In the genomic region with DNA sequence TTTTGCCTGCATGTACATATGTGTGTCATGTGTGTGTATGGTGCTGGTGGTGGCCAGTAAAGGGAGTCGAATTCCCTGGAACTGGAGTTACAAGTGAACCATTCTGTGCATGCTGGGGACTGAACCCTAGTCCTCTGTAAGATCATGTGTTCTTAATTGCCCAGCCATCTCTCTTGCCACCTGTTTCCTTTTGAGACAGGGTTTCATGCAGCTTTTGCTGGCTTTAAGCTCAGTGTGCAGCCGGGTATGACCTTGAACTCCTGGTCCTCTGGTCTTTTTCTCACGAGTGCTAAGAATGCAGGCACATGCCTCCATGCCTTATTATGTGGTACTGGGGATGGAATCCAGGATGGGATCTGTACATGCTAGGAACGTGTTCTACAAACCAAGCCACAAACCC, we compare ENCODE assay signal across 29 mouse cellular contexts. TPM values are rescaled to one million over a fixed set of nuclear protein-coding genes. Genes with fewer than 3 reads are reported as not detected.
"Had no signal": no experiment of that assay in that cellular context is flagged by ENCODE, and none has a peak within 500 bp of the region (broad histone marks: within the 10 kb centered on the region; RNA-seq: fewer than 3 reads in every experiment).

No protein-coding gene starts in this region.

- H3K4me2 ChIP-seq: limb, embryonic 12.5 days; limb, embryonic 13.5 days; limb, embryonic 15.5 days; liver, embryonic 11.5 days; liver, embryonic 12.5 days; liver, embryonic 13.5 days; liver, embryonic 15.5 days; lung, embryonic 14.5 days; lung, embryonic 15.5 days; midbrain, embryonic 12.5 days; midbrain, embryonic 13.5 days; neural tube, embryonic 12.5 days had no signal

- H3K9me3 ChIP-seq: limb, embryonic 10.5 days; limb, embryonic 12.5 days; limb, embryonic 13.5 days; limb, embryonic 15.5 days; liver, embryonic 12.5 days; liver, embryonic 13.5 days; liver, embryonic 15.5 days; lung, embryonic 15.5 days; megakaryocyte, embryonic 14.5 days; midbrain, embryonic 10.5 days; midbrain, embryonic 12.5 days; midbrain, embryonic 13.5 days; neural tube, embryonic 12.5 days had no signal

- H3K9ac ChIP-seq: limb, embryonic 12.5 days; limb, embryonic 13.5 days; limb, embryonic 15.5 days; liver, embryonic 12.5 days; liver, embryonic 13.5 days; liver, embryonic 14.5 days; liver, embryonic 15.5 days; liver, postnatal 0 days; lung, embryonic 14.5 days; lung, embryonic 15.5 days; midbrain, embryonic 12.5 days; midbrain, embryonic 13.5 days; neural tube, embryonic 12.5 days had no signal

- H3K36me3 ChIP-seq: limb, embryonic 10.5 days; limb, embryonic 12.5 days; liver, embryonic 12.5 days; liver, embryonic 13.5 days; liver, embryonic 15.5 days; midbrain, embryonic 10.5 days; midbrain, embryonic 12.5 days; midbrain, embryonic 13.5 days; neural tube, embryonic 12.5 days had no signal

- H3K4me3 ChIP-seq: limb, embryonic 10.5 days; limb, embryonic 12.5 days; limb, embryonic 13.5 days; limb, embryonic 15.5 days; liver, embryonic 12.5 days; liver, embryonic 13.5 days; liver, embryonic 15.5 days; lung, embryonic 15.5 days; megakaryocyte, embryonic 14.5 days; midbrain, embryonic 10.5 days; midbrain, embryonic 12.5 days; midbrain, embryonic 13.5 days; myocyte; neural tube, embryonic 12.5 days had no signal

- ATAC-seq: liver, embryonic 12.5 days; liver, postnatal 0 days; midbrain, embryonic 13.5 days; midbrain, embryonic 16.5 days had no signal

- H3K4me1 ChIP-seq: liver, embryonic 12.5 days; liver, embryonic 13.5 days; liver, embryonic 15.5 days; lung, embryonic 15.5 days; midbrain, embryonic 12.5 days; midbrain, embryonic 13.5 days; neural tube, embryonic 12.5 days had no signal

- H3K27me3 ChIP-seq: limb, embryonic 12.5 days; limb, embryonic 13.5 days; limb, embryonic 15.5 days; liver, embryonic 12.5 days; liver, embryonic 13.5 days; liver, embryonic 15.5 days; lung, embryonic 15.5 days; midbrain, embryonic 12.5 days; midbrain, embryonic 13.5 days; neural tube, embryonic 12.5 days had no signal

- DNase-seq: left cerebral cortex, postnatal 4 days; liver; liver, embryonic 13.5 days; liver, postnatal 0 days; lung, adult 18-20 months; lung, adult 2 months; lung, embryonic 14.5 days; lung, postnatal 10 days; lung, postnatal 14 days; lung, postnatal 36 days; lung, postnatal 4 days; midbrain, embryonic 14.5 days had no signal

- H3K27ac ChIP-seq: limb, embryonic 10.5 days; limb, embryonic 12.5 days; limb, embryonic 13.5 days; limb, embryonic 15.5 days; liver, embryonic 12.5 days; liver, embryonic 13.5 days; liver, embryonic 14.5 days; liver, embryonic 15.5 days; lung, embryonic 15.5 days; macrophage; midbrain, embryonic 10.5 days; midbrain, embryonic 12.5 days; midbrain, embryonic 13.5 days; neural tube, embryonic 12.5 days had no signal

RNA-seq across cellular contexts. Expression of gene Eln, which starts 13.9 kb away (rescaled TPM):
- polyA plus RNA-seq: macrophage had no signal
